Mouse (Mus musculus) frontal cortex, adult 2 months (tissue): ENCODE measurements at regions not wholly inside any gene's neighbourhood (a gene's known extent, or its start where the extent isn't known, plus 50 kb on each side); places are given as distances from the start of the nearest gene placed in this dataset.
A peak's percentile ranks its signal among the peaks of the same experiment; 100 is the strongest.

ENCODE experiments used
- DNase-seq, 2 experiments: peaks; one replicate each; pipeline ENCODE4 v3.0.0; 2022; ENCODE audit warnings: low spot score in 1 of 2; ENCODE audit errors: extremely low spot score in 1 of 2

DNA sequence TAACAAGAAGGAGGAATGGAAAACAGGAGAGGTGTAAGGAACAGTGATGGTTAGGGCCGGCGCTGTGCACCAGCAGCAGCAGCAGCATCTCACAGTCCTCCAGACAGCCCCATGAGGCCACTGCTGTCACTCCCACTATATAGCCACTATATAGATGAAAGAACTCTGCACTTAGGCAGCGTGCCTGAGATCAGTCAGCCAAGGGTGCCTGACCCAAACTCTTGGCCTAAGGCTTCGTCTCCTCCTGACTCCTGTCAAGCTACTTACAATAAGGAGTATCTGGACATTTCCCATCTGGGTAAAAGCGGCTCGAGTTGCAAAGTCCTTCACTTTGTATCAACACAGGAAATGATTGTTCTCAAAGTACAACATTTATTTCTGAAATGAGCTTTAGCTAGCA is 100.8 kb upstream of the Selenok start:
- DNase-seq = no peak

DNA sequence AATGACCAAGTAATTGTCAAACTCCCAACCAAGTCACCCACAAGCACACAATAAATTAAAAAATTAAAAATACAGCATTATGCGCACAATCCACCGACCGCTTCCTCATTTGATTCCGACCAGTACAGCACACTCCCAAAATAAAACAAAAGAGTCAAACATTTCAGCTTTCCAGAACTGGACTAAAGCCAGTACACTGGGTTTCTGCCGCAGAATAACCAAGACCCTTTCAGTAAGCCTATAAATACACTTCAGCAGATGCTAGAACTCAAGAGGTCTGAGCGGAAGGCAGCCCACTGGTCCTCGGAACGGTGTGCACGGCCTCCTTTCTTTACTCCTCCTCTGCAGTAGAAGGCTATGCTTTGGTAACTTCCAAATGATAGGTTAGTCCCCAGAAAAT is 98.2 kb upstream of the Selenok start:
- peak in 1 of 2 experiments; percentile 36 for DNase-seq

DNA sequence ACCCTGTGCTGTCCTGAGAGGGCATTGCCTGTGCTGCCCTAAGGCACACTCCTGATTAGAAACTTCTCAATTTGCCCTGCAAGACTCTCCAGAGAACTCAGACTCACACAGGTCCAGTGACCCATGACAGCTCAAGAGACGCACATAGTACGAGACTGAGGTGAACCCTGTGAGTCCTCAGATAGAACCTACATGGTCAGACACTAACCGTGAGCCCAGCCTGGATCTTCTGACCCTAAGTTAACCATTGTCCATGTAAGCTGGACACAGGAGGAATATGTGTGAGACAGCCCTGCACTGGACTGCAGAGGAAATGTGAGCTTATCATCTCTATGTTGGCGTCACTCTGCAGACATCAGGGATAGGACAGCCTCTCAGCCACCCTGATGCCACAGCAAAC is 91.4 kb upstream of the Selenok start:
- no peak for DNase-seq

DNA sequence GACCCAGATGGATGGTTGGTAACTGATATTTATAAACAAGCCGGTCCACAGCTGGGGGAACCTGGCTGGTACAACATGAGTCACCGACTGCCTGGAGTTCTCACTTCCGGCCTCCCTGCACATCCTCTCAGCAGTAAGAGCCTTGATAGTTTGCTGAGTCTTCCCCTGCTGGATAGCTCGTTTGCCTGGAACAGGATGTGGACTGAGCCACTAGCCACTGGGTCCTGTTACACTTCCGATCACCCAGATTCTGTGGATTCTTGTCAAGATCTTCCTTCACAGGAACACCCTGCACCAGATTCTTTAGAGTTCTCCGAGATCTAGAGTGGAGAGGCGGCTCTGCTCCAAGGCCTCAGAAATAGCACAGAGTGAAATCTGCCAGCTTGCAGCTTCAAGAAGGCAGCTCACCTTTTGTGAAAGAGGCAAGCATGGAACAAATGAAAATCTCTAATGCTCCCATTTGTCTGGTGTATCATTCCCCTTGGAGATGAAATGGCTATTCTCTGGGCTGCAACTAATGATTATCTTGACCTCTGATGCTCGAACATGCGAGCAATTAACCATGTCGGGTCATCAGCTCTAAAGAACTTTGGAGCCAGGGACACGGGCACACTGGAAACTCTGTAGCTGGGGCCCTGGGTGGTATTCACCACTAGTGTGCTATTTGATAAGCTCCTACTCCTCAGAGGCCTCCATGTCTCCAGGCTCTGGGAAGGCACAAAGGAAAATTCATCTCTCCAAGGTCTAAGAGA is 90.3 kb upstream of the Selenok start:
- DNase-seq = peak; percentile 63 to 69

DNA sequence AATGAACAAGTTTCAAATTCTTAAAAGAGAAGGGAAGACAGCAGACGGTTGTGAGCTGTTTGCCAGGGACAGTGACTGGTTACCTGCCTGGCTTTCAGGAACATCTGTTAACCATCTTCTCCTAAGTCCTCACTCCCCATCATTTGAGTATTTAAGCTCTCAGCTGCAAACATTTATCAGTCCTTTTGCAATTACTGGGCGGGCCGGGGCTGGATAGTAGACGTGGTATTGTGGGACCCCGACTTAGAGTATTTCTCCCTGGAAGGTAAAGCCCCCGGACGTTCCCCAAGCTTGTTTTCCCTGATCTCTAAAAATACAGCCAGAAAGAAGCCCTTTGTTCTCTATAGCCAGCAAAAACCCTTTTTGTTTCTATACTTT is 89.7 kb upstream of the Selenok start:
- DNase-seq = no peak

DNA sequence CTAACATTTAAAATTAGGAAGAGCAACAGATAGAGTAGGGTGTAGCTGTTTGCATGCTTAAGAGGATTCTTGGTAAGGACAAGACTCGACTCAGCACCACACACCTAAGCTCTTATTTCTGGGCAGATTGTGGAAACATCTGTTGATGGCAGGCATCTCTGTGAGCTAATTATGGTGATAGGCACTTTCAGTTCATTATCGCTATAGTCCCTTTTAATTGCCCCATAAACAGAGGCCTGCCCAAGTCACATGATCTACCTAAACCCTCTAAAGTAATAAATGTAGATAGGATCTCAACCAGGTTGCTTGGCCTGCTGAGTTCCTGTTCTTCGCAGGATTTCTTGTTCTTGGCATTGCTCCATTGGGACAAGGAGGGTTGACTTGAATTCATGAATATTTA is 88.8 kb upstream of the Selenok start:
- DNase-seq = no peak

DNA sequence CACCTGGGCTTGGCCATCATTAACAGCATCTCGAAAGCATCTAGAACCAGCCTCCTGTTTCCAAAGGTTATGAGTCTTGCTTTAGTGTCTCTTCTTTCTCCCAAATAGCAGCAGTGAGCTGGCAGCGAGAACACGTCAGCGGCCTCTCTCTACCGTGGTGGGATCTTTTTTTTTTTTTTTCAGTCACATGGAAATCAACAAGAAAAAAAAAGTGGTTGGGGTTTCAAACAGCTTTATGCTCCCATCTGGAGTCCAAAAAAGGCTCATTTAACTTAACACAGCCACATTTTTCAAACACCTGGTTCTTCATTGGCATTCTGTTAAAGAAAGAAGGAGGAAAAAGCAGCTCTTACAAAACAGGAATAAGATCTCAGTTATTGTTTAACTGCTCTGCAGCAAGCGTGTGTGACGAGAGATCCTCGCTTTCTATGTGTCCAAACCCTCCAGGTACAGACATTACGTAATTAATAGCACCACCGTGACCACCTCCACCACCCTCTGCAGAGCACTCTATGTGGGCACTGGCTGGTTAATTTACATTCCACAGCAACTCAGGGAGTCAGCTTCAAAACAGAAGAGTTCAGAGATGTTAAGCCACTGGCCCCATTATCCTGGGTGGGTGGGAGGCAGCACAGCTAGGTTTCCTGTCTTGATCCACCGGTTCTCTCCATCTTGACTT is 85.3 kb upstream of the Selenok start:
- DNase-seq = peak; percentile 26 to 65

DNA sequence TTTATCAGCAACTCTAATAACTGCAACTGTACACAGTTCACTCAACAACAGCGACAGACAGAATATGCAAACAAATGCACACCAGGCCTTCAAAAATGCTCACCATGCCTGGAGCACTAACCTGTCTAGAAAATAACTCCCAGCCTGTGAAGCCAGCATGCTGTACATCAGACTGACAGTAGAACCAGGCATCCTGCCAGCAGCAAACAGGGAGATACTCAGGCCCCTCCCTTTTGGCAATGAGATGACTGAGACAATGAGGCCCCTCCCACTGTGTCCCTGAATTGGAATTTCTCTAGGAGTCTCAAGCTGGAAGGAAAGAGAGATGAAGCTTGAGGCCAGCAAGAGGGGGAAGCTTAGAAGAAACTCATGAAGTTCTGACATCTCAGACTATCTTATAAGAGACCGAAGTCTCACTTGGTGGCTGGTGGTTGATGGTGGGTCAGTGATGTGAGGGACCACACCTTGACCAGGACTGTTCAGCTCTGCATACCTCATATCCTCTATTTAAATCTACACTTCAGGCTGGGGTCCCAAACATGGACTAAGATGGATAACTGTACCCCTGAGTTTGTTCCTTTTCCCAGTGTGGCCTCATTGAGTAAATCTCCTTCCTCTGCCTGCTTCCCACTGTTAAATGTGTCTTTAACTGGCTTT is 72.6 kb upstream of the Selenok start:
- peak in 1 of 2 experiments; percentile 50 for DNase-seq

DNA sequence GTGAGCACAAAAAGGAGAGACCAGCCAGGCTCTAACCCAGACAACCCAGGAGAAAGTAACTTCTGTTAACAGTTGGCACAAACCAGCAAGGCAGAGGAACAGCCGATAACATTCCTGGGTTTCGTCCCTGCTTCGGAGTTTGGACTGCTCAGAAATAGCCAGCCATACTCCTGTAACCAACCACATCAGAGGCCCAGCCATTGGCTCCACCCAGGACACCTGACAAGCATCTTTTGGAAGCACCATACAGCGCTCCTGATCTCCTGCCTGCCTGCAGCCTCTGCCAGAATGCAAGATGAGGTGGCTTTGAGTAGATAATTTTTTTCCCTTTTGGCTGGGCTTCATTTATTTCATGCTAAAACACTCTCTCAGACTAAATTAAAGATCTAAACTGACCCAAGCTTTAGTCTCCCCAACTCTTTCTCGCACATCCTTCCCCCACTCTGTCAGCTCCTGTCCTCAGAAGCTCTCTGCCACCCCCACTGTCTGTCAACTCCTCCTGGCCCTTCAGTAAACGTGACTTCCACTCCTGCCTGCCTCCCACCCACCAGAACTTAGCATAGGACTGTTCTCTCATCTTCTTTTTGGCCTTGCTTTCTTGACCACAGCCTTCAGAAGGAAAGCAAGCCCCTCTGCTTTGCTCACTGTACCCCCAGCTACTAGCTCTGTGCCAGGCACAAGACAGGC is 72.0 kb upstream of the Selenok start:
- peak in 1 of 2 experiments; percentile 42 for DNase-seq

DNA sequence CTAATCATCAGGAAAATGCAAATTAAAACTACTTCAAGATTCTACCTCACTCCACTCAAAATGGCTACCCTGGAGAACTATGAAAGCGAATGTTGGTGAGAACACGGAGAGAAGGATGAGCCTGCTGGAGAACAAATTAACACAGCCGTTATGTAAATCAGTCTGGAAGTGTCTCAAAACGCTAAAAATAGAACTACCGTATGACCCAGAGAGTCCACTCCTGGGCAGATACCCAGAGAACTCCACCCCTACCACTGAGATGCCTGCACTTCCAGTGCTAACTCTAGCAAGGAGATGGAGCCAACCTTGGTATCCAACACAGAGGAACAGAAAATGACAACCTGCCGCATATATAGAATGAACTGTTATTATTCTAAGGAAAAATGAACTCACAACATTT is 67.2 kb upstream of the Selenok start:
- no peak for DNase-seq

DNA sequence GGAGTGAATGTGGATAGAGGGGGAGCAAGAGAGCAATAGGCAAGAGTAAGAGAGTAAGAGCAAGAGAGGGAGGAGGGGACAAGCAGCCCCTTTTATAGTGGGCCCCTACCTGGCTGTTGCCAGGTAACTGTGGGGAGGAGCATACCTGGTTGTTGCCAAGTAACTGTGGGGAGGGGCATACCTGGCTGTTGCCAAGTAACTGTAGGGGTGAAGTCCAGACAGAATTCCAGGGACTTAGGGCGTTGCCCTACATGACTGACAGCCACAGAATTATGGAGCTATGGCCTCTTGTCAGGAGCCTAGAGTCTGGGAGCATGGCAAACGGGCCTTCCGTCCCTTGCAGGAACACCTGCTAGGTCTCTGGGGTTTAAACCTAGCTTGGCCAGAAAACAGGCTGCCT is 64.5 kb upstream of the Selenok start:
- DNase-seq = no peak

DNA sequence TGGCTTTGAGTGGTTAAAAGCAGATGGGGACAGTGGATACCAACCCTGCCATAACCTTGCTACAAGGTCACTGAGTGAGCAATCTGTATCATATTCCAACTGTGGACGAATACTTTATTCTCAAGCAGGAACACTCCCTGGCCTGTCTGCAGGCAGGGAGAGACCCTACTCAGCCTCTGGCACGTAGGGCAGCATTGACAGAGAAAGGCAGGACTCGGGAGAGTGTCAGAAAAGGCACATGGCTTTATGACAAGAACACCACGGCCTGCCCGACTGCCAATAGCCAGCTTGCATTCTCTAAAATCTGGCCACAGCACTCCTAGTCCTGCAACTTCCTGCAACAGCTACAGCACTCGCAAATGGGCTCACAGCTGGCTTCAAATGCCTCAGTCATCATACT is 63.3 kb upstream of the Selenok start:
- DNase-seq = no peak

DNA sequence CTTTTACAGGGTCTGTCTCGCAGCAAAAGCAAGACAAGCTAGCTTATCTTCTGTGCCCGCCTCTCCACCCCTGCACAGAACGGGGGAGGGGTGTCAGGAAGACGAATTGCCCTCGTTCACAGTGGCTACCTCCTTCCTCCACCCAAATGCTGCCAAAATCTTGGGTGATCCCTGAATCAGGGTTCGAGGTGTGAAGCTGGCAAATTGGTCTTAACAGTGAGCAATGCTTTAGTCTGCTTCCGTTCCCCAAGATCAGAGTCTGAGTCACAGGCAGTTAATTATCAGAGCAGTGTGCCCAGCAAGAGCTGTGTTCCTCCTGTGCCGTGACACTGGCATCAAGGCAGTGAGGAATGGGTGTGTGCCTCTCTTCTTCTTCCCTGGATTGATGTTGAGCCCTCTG is 58.4 kb upstream of the Selenok start:
- peak in 1 of 2 experiments; percentile 32 for DNase-seq
